Mouse (Mus musculus): ENCODE data around the gene Tgm2. TPM values are rescaled to one million over a fixed set of nuclear protein-coding genes. Genes with fewer than 3 reads are reported as not detected.
A peak's percentile ranks its signal among the peaks of the same experiment; 100 is the strongest.

Gene Tgm2
- polyA plus RNA-seq, 1 experiment from 2014 or later = 226 TPM

- Histone ChIP-seq H3K9me3 (replicated peaks; ENCODE audit: control insufficient read depth, low read length) (no peaks in the 10 kb centered on the region), H3K4me1 (ENCODE audit: control insufficient read depth, insufficient read depth, low read length) (peaks cover 38% of the 10 kb centered on the region), H3K36me3 (ENCODE audit: control insufficient read depth, insufficient read depth) (peaks cover 19% of the 10 kb centered on the region), H3K27me3 (ENCODE audit: control insufficient read depth, insufficient read depth, low read length) (no peaks in the 10 kb centered on the region), H3K9ac (ENCODE audit: low read length) (peak overlapping the region; percentile 33; the same call in 1 of the 2 replicates), H3K4me3 (ENCODE audit: low read length) (no peak overlapping the region), H3K4me2 (ENCODE audit: low read depth, low read length) (peak overlapping the region; percentile 25; the same call in 1 of the 2 replicates), H3K27ac (ENCODE audit: low read length) (peak overlapping the region; percentile 86)
- ATAC-seq (replicated peaks; ENCODE audit: extremely low read depth, insufficient read depth, low FRiP score) = peak; percentile 67
Measured at GRCm38 (mm10) chr2:158066456-158066855, 79.8 kb downstream of the Tgm2 start.

Other genes with a start within 250 kb of the Tgm2 start
- gene Vstm2l, start 231.8 kb downstream of the Tgm2 start, polyA plus RNA-seq (2015; fragmentation: Nextera tagmentation; extraction: Ambion mirVana) = not detected in 2 replicates
- 24.2 and 25.4 TPM in 2 replicates for gene Tti1, start 118.0 kb downstream of the Tgm2 start, polyA plus RNA-seq (2015; fragmentation: Nextera tagmentation; extraction: Ambion mirVana)
- 28.4 and 32.0 TPM in 2 replicates for gene Rprd1b, start 117.9 kb downstream of the Tgm2 start, polyA plus RNA-seq (2015; fragmentation: Nextera tagmentation; extraction: Ambion mirVana)
- gene D630003M21Rik, start 82.8 kb upstream of the Tgm2 start, polyA plus RNA-seq (2015; fragmentation: Nextera tagmentation; extraction: Ambion mirVana) = 2.2 and 2.5 TPM in 2 replicates
- gene Bpi, start 111.7 kb upstream of the Tgm2 start, polyA plus RNA-seq (2015; fragmentation: Nextera tagmentation; extraction: Ambion mirVana) = not detected in 2 replicates
- 10.9 and 16.0 TPM in 2 replicates for gene Lbp, start 160.1 kb upstream of the Tgm2 start, polyA plus RNA-seq (2015; fragmentation: Nextera tagmentation; extraction: Ambion mirVana)
- 0.55 and 1.4 TPM in 2 replicates for gene Snhg11, start 229.2 kb upstream of the Tgm2 start, polyA plus RNA-seq (2015; fragmentation: Nextera tagmentation; extraction: Ambion mirVana)

Measured in heart, embryonic 16.5 days (tissue).